8 mouse cellular contexts compared by ENCODE assay signal in the genomic region with DNA sequence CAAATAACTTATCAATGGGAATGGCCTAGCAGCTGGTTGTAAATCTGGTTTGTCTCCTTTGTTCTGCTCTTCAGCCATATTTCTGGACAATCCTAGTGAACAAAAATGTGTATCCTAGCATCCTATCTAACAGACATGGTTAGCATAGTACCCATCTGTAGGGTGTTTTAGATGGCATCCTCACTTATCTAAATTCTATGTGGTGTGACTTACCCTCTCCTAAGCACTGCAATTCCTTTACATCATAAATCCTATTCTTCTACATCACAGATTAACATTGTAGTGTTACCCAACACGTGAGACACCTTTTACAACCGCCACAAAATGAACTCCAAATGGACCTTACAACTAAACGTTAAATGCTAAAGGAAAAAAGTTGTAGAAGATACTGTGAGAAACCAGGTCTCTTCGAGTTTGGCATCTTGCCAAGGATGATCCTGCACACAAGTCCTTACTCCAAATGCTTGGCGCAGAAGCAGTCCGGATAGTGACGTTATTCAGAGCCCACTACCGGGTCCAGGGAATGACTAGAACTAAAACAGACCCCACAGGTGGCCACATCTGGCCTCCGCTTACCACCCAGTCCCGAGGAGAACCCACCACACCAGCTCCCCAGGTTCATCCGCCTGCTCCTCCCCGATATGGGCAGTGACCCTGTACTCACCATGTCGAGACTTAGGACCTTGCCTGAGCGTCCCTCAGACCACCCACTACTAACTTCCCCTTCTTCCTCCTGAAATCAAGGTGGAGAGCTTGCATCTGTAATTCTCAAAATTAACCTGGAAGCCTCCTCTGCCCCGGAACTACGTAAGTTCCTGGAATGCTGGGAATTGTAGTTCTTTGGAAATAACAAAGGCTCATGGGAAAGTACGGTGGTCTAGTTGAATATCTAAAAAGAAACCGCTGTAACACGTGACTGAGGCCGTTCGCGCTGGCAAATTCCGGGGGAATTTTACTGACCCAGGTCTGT. TPM values are rescaled to one million over a fixed set of nuclear protein-coding genes. Genes with fewer than 3 reads are reported as not detected.
DNase-seq lines count a peak whose midpoint lies in the region; ATAC-seq lines count a peak whose summit lies in the region.

A gene (minus strand): TSS at position 753 of the 970 bp plus-strand sequence.

- peak; percentile 94 for DNase-seq in MEL-GATA-1-ER (ENCODE audit: extremely low read depth, low read depth)
- peak; percentile 64 for DNase-seq in cerebellum, adult 11 months
- peak; percentile 68 to 76 for DNase-seq in heart, postnatal 36 days
- peak; percentile 68 to 94 for DNase-seq in layer of hippocampus, adult 18-20 months (ENCODE audit: low spot score in 2 of 2)
- peak; percentile 64 to 83 for DNase-seq in lung, adult 18-20 months
- DNase-seq in testis, postnatal 14 days (ENCODE audit: low spot score): peak; percentile 74

- no peak within 1 kb of the TSS for H3K27ac ChIP-seq in forebrain, embryonic 16.5 days (ENCODE audit: low read length)
- H3K27ac ChIP-seq in neural tube, embryonic 15.5 days (replicated peaks): peak within 1 kb of the TSS; percentile 63

- H3K36me3 ChIP-seq in forebrain, embryonic 16.5 days (ENCODE audit: control insufficient read depth, insufficient read depth): peaks cover 17% of the 10 kb centered on the region
- peaks cover 35% of the 10 kb centered on the region for H3K36me3 ChIP-seq in neural tube, embryonic 15.5 days

- no peaks in the 10 kb centered on the region for H3K27me3 ChIP-seq in forebrain, embryonic 16.5 days (replicated peaks; ENCODE audit: control insufficient read depth, insufficient read depth, low read length)
- no peaks in the 10 kb centered on the region for H3K27me3 ChIP-seq in neural tube, embryonic 15.5 days (replicated peaks)

- 2% methylated on average over 23 of the region's 23 CpGs for WGBS in forebrain, embryonic 16.5 days
- WGBS in neural tube, embryonic 15.5 days: 3% methylated on average over 23 of the region's 23 CpGs

- H3K9me3 ChIP-seq in forebrain, embryonic 16.5 days (ENCODE audit: control insufficient read depth, low read length): peaks cover 14% of the 10 kb centered on the region
- H3K9me3 ChIP-seq in neural tube, embryonic 15.5 days (replicated peaks): peaks cover 17% of the 10 kb centered on the region

- peak within 1 kb of the TSS; percentile 79 for H3K4me3 ChIP-seq in forebrain, embryonic 16.5 days (replicated peaks; ENCODE audit: low read length)
- peak within 1 kb of the TSS; percentile 60 for H3K4me3 ChIP-seq in neural tube, embryonic 15.5 days (replicated peaks)

- peak within 1 kb of the TSS; percentile 73 for H3K4me2 ChIP-seq in forebrain, embryonic 16.5 days (ENCODE audit: low read length)
- peak within 1 kb of the TSS; percentile 63 for H3K4me2 ChIP-seq in neural tube, embryonic 15.5 days

- H3K4me1 ChIP-seq in forebrain, embryonic 16.5 days (replicated peaks; ENCODE audit: control insufficient read depth, insufficient read depth, low read length): peaks cover 15% of the 10 kb centered on the region
- H3K4me1 ChIP-seq in neural tube, embryonic 15.5 days: peaks cover 14% of the 10 kb centered on the region

- intact Hi-C loops in heart, postnatal 36 days (cut with DNase I): loop anchor here (5.0 to 10.0 kb wide), 2 partner anchors 36 to 403 kb away; no protein-coding TSS in a partner anchor

- H3K9ac ChIP-seq in forebrain, embryonic 16.5 days (replicated peaks; ENCODE audit: low read depth, low read length): peak within 1 kb of the TSS; percentile 76
- peak within 1 kb of the TSS; percentile 67 for H3K9ac ChIP-seq in neural tube, embryonic 15.5 days (replicated peaks)

- ATAC-seq in forebrain, embryonic 16.5 days: peak; percentile 92
- ATAC-seq in neural tube, embryonic 15.5 days (ENCODE audit: low FRiP score): peak; percentile 91

RNA-seq across cellular contexts. Expression of the gene that starts here (rescaled TPM):
- 8.8 and 10.1 TPM in 2 replicates for polyA plus RNA-seq in forebrain, embryonic 16.5 days (2015; fragmentation: Nextera tagmentation; extraction: Ambion mirVana)
- 10 to 100 TPM; 10.5 to 13.3 TPM for total RNA-seq in heart, postnatal 36 days (2021)
- 10 to 100 TPM; 18.5 to 19.8 TPM for total RNA-seq in layer of hippocampus, adult 18-20 months (2021)
- 6.8 and 7.0 TPM in 2 replicates for polyA plus RNA-seq in neural tube, embryonic 15.5 days (2015; fragmentation: Nextera tagmentation; extraction: Ambion mirVana)
